Mouse (Mus musculus) large intestine, adult 2 months (tissue): ENCODE results near the gene Gpatch11. TPM values are rescaled to one million over a fixed set of nuclear protein-coding genes. Genes with fewer than 3 reads are reported as not detected.

ENCODE experiments used
- DNase-seq: peaks from one replicate; pipeline ENCODE4 v3.0.0-alpha.2; 2012; ENCODE audit warnings: low read depth, low spot score
- WGBS: fragments of 180-500 bp; shearing (Covaris S2); methylation state at CpG from one replicate; pipeline ENCODE4 v1.1.7; 2018; 5-methylcytosine and 5-hydroxymethylcytosine counted together
- polyA plus RNA-seq: library from polyadenylated mRNA; depleted of rRNA; stranded (reverse); fragments of >200 nt; gene quantifications from 2 replicates; pipeline ENCODE4 v1.2.3, GENCODE M21; 2012; rRNA removed

Gpatch11 gene
- polyA plus RNA-seq, 1 experiment = 6.2 TPM

DNA sequence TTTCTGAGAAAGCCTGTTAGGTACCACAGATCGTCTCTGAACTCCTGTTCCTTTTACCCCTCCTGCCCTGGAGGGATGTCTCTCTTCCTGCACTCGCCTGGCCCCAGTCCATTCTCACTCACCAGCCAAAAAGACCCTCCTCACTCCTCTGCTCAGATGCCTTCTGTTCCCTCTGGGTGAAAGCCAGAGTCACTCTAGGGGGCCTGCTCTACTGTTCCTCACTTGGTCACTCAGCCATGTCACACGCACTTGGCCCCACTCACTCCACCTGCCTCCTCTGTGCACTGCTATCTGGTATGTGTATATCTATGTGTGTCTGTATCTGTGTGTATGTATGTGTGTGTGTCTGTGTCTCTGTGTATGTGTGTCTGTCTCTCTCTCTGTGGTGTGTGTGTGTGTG lies 53.8 kb downstream of the Gpatch11 start:
- WGBS = 60% methylated on average over 3 of the region's 3 CpGs
- no peak for DNase-seq

DNA sequence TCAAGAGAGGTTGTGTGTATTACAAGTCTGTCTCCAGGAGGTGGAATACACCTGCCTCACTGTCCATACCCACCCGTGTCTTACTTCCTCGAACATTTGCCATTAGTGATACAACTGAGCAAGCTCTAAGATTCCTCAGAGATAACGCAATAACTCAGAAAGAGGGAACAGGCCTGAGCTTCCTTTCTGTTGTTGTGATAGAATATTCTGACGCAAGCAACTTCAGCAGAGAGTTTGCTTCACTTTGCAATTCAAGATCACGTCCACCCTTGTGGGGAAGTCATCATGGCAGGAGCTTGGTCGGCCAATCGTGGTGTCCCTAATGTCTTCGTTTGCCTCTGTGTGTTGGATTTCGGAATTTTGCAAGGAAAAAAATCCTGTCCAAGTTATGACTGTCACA lies 55.7 kb downstream of the Gpatch11 start:
- no peak for DNase-seq
- 72% methylated on average over 9 of the region's 9 CpGs for WGBS

- WGBS = 75% methylated on average over 7 of the region's 7 CpGs
- no peak for DNase-seq
Measured at GRCm38 (mm10) chr17:78894991-78895390, 59.6 kb downstream of the Gpatch11 start.

DNA sequence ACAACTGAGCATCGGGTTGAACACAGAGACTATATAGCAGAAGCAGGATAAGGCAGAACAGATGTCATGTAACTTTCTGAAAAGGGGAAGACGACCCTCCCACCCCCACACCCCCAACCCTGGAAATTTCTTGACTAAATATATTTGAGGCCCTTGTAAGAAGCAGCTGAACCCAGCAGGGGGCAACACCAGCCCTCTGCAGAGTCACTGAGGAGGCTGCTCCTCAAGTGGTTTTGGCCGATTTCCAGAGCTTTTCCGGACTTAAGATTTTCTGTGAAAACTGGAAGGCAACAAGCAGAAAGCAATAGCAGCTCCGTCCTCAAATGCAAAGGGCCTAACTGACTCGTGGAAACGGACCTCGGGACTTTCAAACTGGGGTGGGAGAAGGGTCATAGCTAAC lies 60.0 kb downstream of the Gpatch11 start:
- WGBS = 12% methylated on average over 8 of the region's 8 CpGs
- DNase-seq = no peak

Other genes with a start within 250 kb of the Gpatch11 start
- gene Strn, start 98.4 kb upstream of the Gpatch11 start, polyA plus RNA-seq = 5.2 and 11.8 TPM in 2 replicates
- 10.1 and 15.8 TPM in 2 replicates for gene Heatr5b, start 203 bp upstream of the Gpatch11 start, polyA plus RNA-seq
- 3.0 and 10.5 TPM in 2 replicates for gene Eif2ak2, start 47.0 kb downstream of the Gpatch11 start, polyA plus RNA-seq
- gene Sult6b1, start 71.4 kb downstream of the Gpatch11 start, polyA plus RNA-seq = not detected in 2 replicates
- gene Cebpzos, start 80.9 kb downstream of the Gpatch11 start, polyA plus RNA-seq = 8.6 and 8.8 TPM in 2 replicates
- gene Cebpz, start 101.5 kb downstream of the Gpatch11 start, polyA plus RNA-seq = 3.2 and 3.4 TPM in 2 replicates
- gene Ndufaf7, start 101.6 kb downstream of the Gpatch11 start, polyA plus RNA-seq = 7.6 and 10.9 TPM in 2 replicates
- gene Prkd3, start 185.2 kb downstream of the Gpatch11 start, polyA plus RNA-seq = 3.7 and 4.9 TPM in 2 replicates
- 7.5 and 7.6 TPM in 2 replicates for gene Qpct, start 216.3 kb downstream of the Gpatch11 start, polyA plus RNA-seq